Mouse (Mus musculus): ENCODE data around the gene Atpaf1. TPM values are rescaled to one million over a fixed set of nuclear protein-coding genes. Genes with fewer than 3 reads are reported as not detected.

The Atpaf1 gene
- 44.1 and 50.6 TPM in 2 replicates for polyA plus RNA-seq (2015; fragmentation: Nextera tagmentation; extraction: Ambion mirVana)

GRCm38 (mm10) chr4:115784769-115785510 lies at the start of gene Atpaf1:
Gene Atpaf1, plus strand, starts transcription at chr4:115784812.
- peak; percentile 64 for ATAC-seq (ENCODE audit: insufficient number of reproducible peaks, low FRiP score, low TSS enrichment, low read depth)
- Histone ChIP-seq H3K9me3 (no peaks in the 10 kb centered on the region), H3K27me3 (no peaks in the 10 kb centered on the region), H3K9ac (peak within 1 kb of the TSS; percentile 63), H3K4me1 (peaks cover 13% of the 10 kb centered on the region; the same call in 1 of the 2 replicates), H3K4me3 (peak within 1 kb of the TSS; percentile 70), H3K4me2 (peak within 1 kb of the TSS; percentile 76), H3K27ac (peak within 1 kb of the TSS; percentile 65), H3K36me3 (peaks cover 22% of the 10 kb centered on the region; the same call in 1 of the 2 replicates)
- WGBS = under 1% methylated on average over 69 of the region's 69 CpGs

DNA sequence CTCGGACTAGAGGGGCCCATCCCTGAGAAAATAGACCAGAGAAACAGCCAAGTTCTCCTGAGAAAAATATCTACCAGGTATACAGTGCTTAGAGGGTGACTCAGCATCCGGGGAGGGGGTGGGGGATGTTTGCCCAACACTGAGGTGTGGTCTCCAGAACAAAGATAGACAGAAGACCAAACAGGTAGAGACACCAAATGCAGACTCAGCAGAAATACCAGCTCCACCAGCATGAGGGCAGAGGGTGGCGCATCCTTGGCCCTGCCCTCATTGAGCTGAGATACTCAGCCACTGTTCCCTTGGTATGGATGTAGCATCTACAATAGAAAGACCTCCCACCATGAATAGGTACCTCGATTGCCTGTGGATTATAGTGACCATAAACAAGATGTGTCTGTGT lies 49.7 kb upstream of the Atpaf1 start:
- WGBS = 61% methylated on average over 4 of the region's 4 CpGs
- peaks cover 14% of the 10 kb centered on the region for H3K4me1 ChIP-seq
- 0 out of 2 replicates have a peak, but pooled peaks cover under 1% of the 10 kb centered on the region for H3K36me3 ChIP-seq
- H3K9ac ChIP-seq = no peak overlapping the region
- no peak overlapping the region for H3K4me3 ChIP-seq
- H3K9me3 ChIP-seq = no peaks in the 10 kb centered on the region
- H3K27ac ChIP-seq = no peak overlapping the region
- no peak for ATAC-seq (ENCODE audit: insufficient number of reproducible peaks, low FRiP score, low TSS enrichment, low read depth)
- H3K27me3 ChIP-seq = 0 out of 2 replicates have a peak, but pooled peaks cover 5% of the 10 kb centered on the region
- H3K4me2 ChIP-seq = no peak overlapping the region

DNA sequence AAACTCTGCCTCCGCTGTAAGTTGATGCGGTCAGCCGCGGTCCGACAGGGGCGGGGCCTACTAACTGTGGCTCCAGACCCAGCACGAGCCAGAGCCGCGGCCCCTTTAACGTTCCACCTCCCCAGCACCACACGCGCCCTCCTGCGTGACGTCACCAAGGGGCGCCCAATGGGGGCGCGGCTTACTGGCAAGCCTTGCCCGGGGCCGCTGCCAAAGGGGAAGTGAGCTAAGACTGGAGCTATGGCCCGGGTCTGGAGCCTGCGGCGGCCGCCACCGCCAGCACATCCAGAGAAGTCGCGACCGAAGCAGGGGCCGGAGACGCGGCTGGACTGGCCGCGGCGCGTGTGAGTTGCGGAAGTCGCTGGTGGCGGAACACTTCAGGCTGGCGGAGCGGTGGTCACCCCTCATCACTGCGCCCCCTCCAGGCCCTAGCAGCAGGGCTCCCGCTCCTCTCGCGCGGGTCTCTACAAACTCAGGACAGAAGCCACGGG lies 47.0 kb upstream of the Atpaf1 start, which contains the start of gene Efcab14:
Efcab14 (plus strand) TSS at position 194 of the 491 bp plus-strand sequence.
- H3K4me1 ChIP-seq = peaks cover 14% of the 10 kb centered on the region
- WGBS = under 1% methylated on average over 45 of the region's 45 CpGs
- no peaks in the 10 kb centered on the region for H3K9me3 ChIP-seq
- peak within 1 kb of the TSS; percentile 67 for H3K4me2 ChIP-seq
- peak; percentile 98 for ATAC-seq (ENCODE audit: insufficient number of reproducible peaks, low FRiP score, low TSS enrichment, low read depth)
- peak within 1 kb of the TSS; percentile 84 for H3K9ac ChIP-seq
- 0 out of 2 replicates have a peak, but pooled peaks cover 4% of the 10 kb centered on the region for H3K27me3 ChIP-seq
- H3K4me3 ChIP-seq = peak within 1 kb of the TSS; percentile 82
- H3K27ac ChIP-seq = peak within 1 kb of the TSS; percentile 90
- peaks cover 22% of the 10 kb centered on the region for H3K36me3 ChIP-seq

- WGBS = 39% methylated on average over 13 of the region's 13 CpGs
- peaks cover 14% of the 10 kb centered on the region for H3K4me1 ChIP-seq
- peak overlapping the region; percentile 84 for H3K9ac ChIP-seq
- peak overlapping the region; percentile 67 for H3K4me2 ChIP-seq
- no peaks in the 10 kb centered on the region for H3K27me3 ChIP-seq
- no peak for ATAC-seq (ENCODE audit: insufficient number of reproducible peaks, low FRiP score, low TSS enrichment, low read depth)
- H3K27ac ChIP-seq = no peak overlapping the region
- H3K9me3 ChIP-seq = no peaks in the 10 kb centered on the region
- H3K4me3 ChIP-seq = peak overlapping the region; percentile 82
- peaks cover 22% of the 10 kb centered on the region for H3K36me3 ChIP-seq
These were observed 46.1 kb upstream of the Atpaf1 start for GRCm38 (mm10) chr4:115738481-115738985.

- H3K9me3 ChIP-seq = no peaks in the 10 kb centered on the region
- H3K27ac ChIP-seq = no peak overlapping the region
- no peak for ATAC-seq (ENCODE audit: insufficient number of reproducible peaks, low FRiP score, low TSS enrichment, low read depth)
- H3K4me1 ChIP-seq = peaks cover 14% of the 10 kb centered on the region
- H3K9ac ChIP-seq = no peak overlapping the region
- H3K4me2 ChIP-seq = no peak overlapping the region
- no peak overlapping the region for H3K4me3 ChIP-seq
- peaks cover 35% of the 10 kb centered on the region for H3K36me3 ChIP-seq
- H3K27me3 ChIP-seq = no peaks in the 10 kb centered on the region
These were observed 42.0 kb upstream of the Atpaf1 start for GRCm38 (mm10) chr4:115742658-115743057.

DNA sequence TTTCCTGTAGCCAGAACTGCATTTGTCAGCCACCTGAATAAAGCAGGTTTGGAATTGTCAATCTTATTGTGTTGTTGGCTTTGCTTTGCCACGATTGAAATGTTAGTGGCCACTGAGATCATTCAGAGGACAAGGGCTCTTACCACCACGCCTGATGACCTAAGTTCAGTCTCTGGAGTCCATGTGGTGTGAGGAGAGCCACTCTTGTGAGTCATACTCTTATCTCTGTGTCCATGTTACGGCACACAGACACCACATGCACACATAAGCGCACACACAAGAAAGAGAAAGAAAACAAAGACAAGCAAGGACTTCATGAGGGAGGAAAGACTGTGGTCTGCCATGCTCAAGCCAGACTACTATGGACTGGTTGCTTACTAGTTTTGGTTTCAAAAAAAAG lies 41.5 kb upstream of the Atpaf1 start:
- Histone ChIP-seq H3K27me3 (no peaks in the 10 kb centered on the region), H3K9ac (no peak overlapping the region), H3K4me2 (no peak overlapping the region), H3K4me3 (no peak overlapping the region), H3K9me3 (no peaks in the 10 kb centered on the region), H3K27ac (no peak overlapping the region), H3K4me1 (peaks cover 14% of the 10 kb centered on the region), H3K36me3 (peaks cover 37% of the 10 kb centered on the region)
- no peak for ATAC-seq (ENCODE audit: insufficient number of reproducible peaks, low FRiP score, low TSS enrichment, low read depth)
- 84% methylated on average over 4 of the region's 4 CpGs for WGBS

DNA sequence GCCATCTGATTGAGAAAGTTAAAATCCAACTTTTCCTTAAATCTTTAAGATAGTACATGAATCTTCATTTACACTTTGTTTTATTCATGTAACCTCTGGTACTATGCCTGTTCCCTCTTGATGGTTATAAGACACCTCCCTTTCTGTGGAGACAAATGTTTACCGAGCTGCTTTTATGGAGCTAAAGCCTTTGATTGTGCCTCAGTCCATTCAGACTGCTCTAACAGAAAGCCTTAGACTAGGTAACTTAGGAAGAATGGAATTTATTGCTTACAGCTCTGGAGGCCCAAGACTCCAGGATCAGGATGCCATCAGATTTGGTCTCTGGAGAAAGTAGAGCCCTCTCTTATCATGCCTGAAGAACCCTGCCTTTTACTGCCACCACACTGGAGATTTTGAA lies 36.4 kb upstream of the Atpaf1 start:
- H3K4me3 ChIP-seq = no peak overlapping the region
- no peaks in the 10 kb centered on the region for H3K4me1 ChIP-seq
- no peaks in the 10 kb centered on the region for H3K27me3 ChIP-seq
- peaks cover 39% of the 10 kb centered on the region; the same call in 1 of the 2 replicates for H3K36me3 ChIP-seq
- no peaks in the 10 kb centered on the region for H3K9me3 ChIP-seq
- 28% methylated on average over 1 of the region's 1 CpGs for WGBS
- no peak for ATAC-seq (ENCODE audit: insufficient number of reproducible peaks, low FRiP score, low TSS enrichment, low read depth)
- H3K27ac ChIP-seq = no peak overlapping the region
- H3K9ac ChIP-seq = no peak overlapping the region
- H3K4me2 ChIP-seq = no peak overlapping the region

GRCm38 (mm10) chr4:115749336-115749735 lies 35.3 kb upstream of the Atpaf1 start:
- no peak overlapping the region for H3K9ac ChIP-seq
- H3K4me3 ChIP-seq = no peak overlapping the region
- H3K9me3 ChIP-seq = no peaks in the 10 kb centered on the region
- no peaks in the 10 kb centered on the region for H3K27me3 ChIP-seq
- no peak for ATAC-seq (ENCODE audit: insufficient number of reproducible peaks, low FRiP score, low TSS enrichment, low read depth)
- WGBS = 74% methylated on average over 1 of the region's 1 CpGs
- H3K36me3 ChIP-seq = peaks cover 39% of the 10 kb centered on the region
- no peak overlapping the region for H3K4me2 ChIP-seq
- no peak overlapping the region for H3K27ac ChIP-seq
- H3K4me1 ChIP-seq = no peaks in the 10 kb centered on the region

GRCm38 (mm10) chr4:115754101-115754500 lies 30.5 kb upstream of the Atpaf1 start:
- Histone ChIP-seq H3K4me2 (no peak overlapping the region), H3K4me1 (no peaks in the 10 kb centered on the region), H3K4me3 (no peak overlapping the region), H3K36me3 (peaks cover 35% of the 10 kb centered on the region), H3K9ac (no peak overlapping the region), H3K9me3 (no peaks in the 10 kb centered on the region), H3K27ac (no peak overlapping the region), H3K27me3 (no peaks in the 10 kb centered on the region)
- WGBS = 77% methylated on average over 3 of the region's 3 CpGs
- ATAC-seq (ENCODE audit: insufficient number of reproducible peaks, low FRiP score, low TSS enrichment, low read depth) = no peak

- H3K4me3 ChIP-seq = no peak overlapping the region
- H3K36me3 ChIP-seq = peaks cover 33% of the 10 kb centered on the region
- H3K27me3 ChIP-seq = no peaks in the 10 kb centered on the region
- 93% methylated on average over 1 of the region's 1 CpGs for WGBS
- no peaks in the 10 kb centered on the region for H3K9me3 ChIP-seq
- no peaks in the 10 kb centered on the region for H3K4me1 ChIP-seq
- no peak overlapping the region for H3K4me2 ChIP-seq
- no peak overlapping the region for H3K27ac ChIP-seq
- H3K9ac ChIP-seq = no peak overlapping the region
- no peak for ATAC-seq (ENCODE audit: insufficient number of reproducible peaks, low FRiP score, low TSS enrichment, low read depth)
These were observed 29.8 kb upstream of the Atpaf1 start for GRCm38 (mm10) chr4:115754851-115755250.

DNA sequence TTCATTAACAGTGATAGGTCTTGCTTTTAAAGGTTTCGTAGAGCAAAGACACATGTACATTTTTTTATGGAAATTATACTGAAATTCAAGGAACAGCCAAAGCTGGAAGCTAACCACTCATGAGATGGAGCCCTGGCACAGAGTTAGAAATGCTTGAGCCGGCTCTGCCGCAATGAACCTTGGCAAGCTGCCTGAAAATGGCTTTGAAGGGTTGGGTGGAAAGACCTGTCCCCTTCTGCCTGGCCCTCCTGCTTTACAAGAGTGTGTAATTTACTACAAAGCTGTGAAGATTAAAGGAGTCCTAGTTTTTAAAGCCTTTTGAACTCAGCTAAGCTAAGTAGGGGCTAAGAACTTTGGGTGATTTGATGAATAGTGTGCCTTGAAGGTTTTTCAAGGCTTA lies 23.4 kb upstream of the Atpaf1 start:
- H3K9me3 ChIP-seq = no peaks in the 10 kb centered on the region
- 16% methylated on average over 3 of the region's 3 CpGs for WGBS
- no peak overlapping the region for H3K9ac ChIP-seq
- no peak overlapping the region for H3K4me2 ChIP-seq
- no peaks in the 10 kb centered on the region for H3K27me3 ChIP-seq
- H3K36me3 ChIP-seq = peaks cover 44% of the 10 kb centered on the region
- no peak overlapping the region for H3K27ac ChIP-seq
- ATAC-seq (ENCODE audit: insufficient number of reproducible peaks, low FRiP score, low TSS enrichment, low read depth) = no peak
- peaks cover 5% of the 10 kb centered on the region; the same call in 1 of the 2 replicates for H3K4me1 ChIP-seq
- no peak overlapping the region for H3K4me3 ChIP-seq

GRCm38 (mm10) chr4:115764581-115764980 lies 20.0 kb upstream of the Atpaf1 start:
- Histone ChIP-seq H3K9me3 (no peaks in the 10 kb centered on the region), H3K9ac (no peak overlapping the region), H3K4me1 (peaks cover 5% of the 10 kb centered on the region; the same call in 1 of the 2 replicates), H3K27ac (no peak overlapping the region), H3K4me2 (no peak overlapping the region), H3K27me3 (no peaks in the 10 kb centered on the region), H3K4me3 (no peak overlapping the region), H3K36me3 (peaks cover 53% of the 10 kb centered on the region)
- WGBS = 90% methylated on average over 11 of the region's 11 CpGs
- no peak for ATAC-seq (ENCODE audit: insufficient number of reproducible peaks, low FRiP score, low TSS enrichment, low read depth)
